Mouse (Mus musculus) C2C12 (cell line): ENCODE results near the gene Cnpy2. TPM values are rescaled to one million over a fixed set of nuclear protein-coding genes. Genes with fewer than 3 reads are reported as not detected.
"Not testable (repeated sequence)": the region's sequence is repeated elsewhere in the genome, so short reads cannot be mapped to it uniquely, and the experiment has no call there.

Experiments used
- H3K27me3 ChIP-seq: one replicate; pipeline ENCODE4 v1.6.1; 2011; ENCODE audit not compliant: control insufficient read depth, insufficient read depth, insufficient read length
- H3K36me3 ChIP-seq: one replicate; pipeline ENCODE4 v1.6.1; 2011; ENCODE audit not compliant: control insufficient read depth, insufficient read depth
- H3K4me3 ChIP-seq: one replicate; pipeline ENCODE4 v1.5.1; 2011; ENCODE audit warnings: mild to moderate bottlenecking, control low read depth; ENCODE audit not compliant: poor library complexity, insufficient read depth, severe bottlenecking
- H3K79me2 ChIP-seq: one replicate; pipeline ENCODE4 v1.6.1; 2011; ENCODE audit not compliant: control insufficient read depth, insufficient read depth
- H3K79me3 ChIP-seq: one replicate; pipeline ENCODE4 v1.6.1; 2011; ENCODE audit warnings: low read depth, control low read depth
- H3ac ChIP-seq: one replicate; pipeline ENCODE3; 2011; ENCODE audit warnings: low read depth; ENCODE audit not compliant: control insufficient read depth, insufficient read length
- CEBPB ChIP-seq: IDR thresholded peaks from one replicate; pipeline ENCODE4 v1.6.1; 2011; ENCODE audit warnings: low read depth, mild to moderate bottlenecking, control low read depth, moderate library complexity
- CTCF ChIP-seq: IDR thresholded peaks from one replicate; pipeline ENCODE4 v1.5.1; 2011; ENCODE audit not compliant: control insufficient read depth, insufficient read depth, insufficient read length
- FOSL1 ChIP-seq: IDR thresholded peaks from one replicate; pipeline ENCODE4 v1.8.0; 2011; ENCODE audit warnings: mild to moderate bottlenecking, low read length; ENCODE audit not compliant: poor library complexity, insufficient read depth, severe bottlenecking
- MAX ChIP-seq: IDR thresholded peaks from one replicate; pipeline ENCODE4 v1.6.1; 2011; ENCODE audit warnings: mild to moderate bottlenecking, control low read depth
- MYOD1 ChIP-seq: IDR thresholded peaks from one replicate; pipeline ENCODE4 v1.6.1; 2011; ENCODE audit warnings: low read depth; ENCODE audit not compliant: control insufficient read depth, insufficient read length
- MYOG ChIP-seq: IDR thresholded peaks from one replicate; pipeline ENCODE4 v1.6.1; 2011; ENCODE audit not compliant: control insufficient read depth, insufficient read length; ENCODE audit errors: extremely low read depth
- USF1 ChIP-seq: IDR thresholded peaks from one replicate; pipeline ENCODE4 v1.6.1; 2011; ENCODE audit warnings: low read depth, mild to moderate bottlenecking, control low read depth, moderate library complexity
- polyA plus RNA-seq: library from polyadenylated mRNA; unstranded; fragments of >200 nt; fragmentation: generic; extraction: Trizol; gene quantifications from one replicate; pipeline ENCODE4 v1.2.1, GENCODE M21; 2012; ENCODE audit warnings: missing spikeins

Gene Cnpy2
- polyA plus RNA-seq, 1 experiment, result 102 TPM

DNA sequence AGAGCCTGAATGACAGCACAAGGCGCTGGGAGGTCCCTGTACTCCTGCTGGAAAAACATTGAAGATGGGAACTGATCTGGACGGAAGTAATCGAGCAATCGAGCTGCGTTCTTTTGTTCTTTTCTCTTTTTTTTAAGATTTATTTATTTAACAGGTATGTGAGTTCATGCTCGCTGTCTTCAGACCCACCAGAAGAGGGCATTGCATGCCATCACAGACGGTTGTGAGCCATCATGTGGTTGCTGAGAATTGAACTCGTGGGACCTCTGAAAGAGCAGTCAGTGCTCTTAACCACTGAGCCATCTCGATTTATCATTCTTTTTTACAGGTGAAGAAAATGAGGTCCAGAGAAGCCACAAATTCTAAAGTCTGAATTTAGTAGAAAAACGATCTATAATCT lies 5.4 kb downstream of the Cnpy2 start:
- peaks cover 18% of the 10 kb centered on the region for H3K79me2 ChIP-seq
- no peaks in the 10 kb centered on the region for H3K27me3 ChIP-seq
- peaks cover 28% of the 10 kb centered on the region for H3K36me3 ChIP-seq
- no peak overlapping the region for H3ac ChIP-seq
- H3K79me3 ChIP-seq, result peaks cover 5% of the 10 kb centered on the region
- no peak for TF ChIP-seq FOSL1
- TF ChIP-seq USF1, result no peak
- no peak for TF ChIP-seq MAX
- no peak for TF ChIP-seq CEBPB
- no peak for TF ChIP-seq CTCF
- TF ChIP-seq MYOD1, result no peak
- TF ChIP-seq MYOG, result no peak
- H3K4me3 ChIP-seq, result no peak overlapping the region

- not testable (repeated sequence) for H3K79me3 ChIP-seq, H3ac ChIP-seq, H3K4me3 ChIP-seq, H3K79me2 ChIP-seq, H3K36me3 ChIP-seq, H3K27me3 ChIP-seq
These were observed 10.3 kb downstream of the Cnpy2 start for GRCm38 (mm10) chr10:128332358-128333249.

GRCm38 (mm10) chr10:128335582-128335981 lies 13.3 kb downstream of the Cnpy2 start:
- Histone ChIP-seq H3ac (no peak overlapping the region), H3K36me3 (peaks cover 19% of the 10 kb centered on the region), H3K79me2 (peaks cover 34% of the 10 kb centered on the region), H3K27me3 (no peaks in the 10 kb centered on the region), H3K4me3 (no peak overlapping the region), H3K79me3 (peaks cover 30% of the 10 kb centered on the region)
- no peak for TF ChIP-seq MYOG
- TF ChIP-seq USF1, result no peak
- no peak for TF ChIP-seq FOSL1
- TF ChIP-seq CEBPB, result no peak
- no peak for TF ChIP-seq CTCF
- no peak for TF ChIP-seq MYOD1
- TF ChIP-seq MAX, result no peak

DNA sequence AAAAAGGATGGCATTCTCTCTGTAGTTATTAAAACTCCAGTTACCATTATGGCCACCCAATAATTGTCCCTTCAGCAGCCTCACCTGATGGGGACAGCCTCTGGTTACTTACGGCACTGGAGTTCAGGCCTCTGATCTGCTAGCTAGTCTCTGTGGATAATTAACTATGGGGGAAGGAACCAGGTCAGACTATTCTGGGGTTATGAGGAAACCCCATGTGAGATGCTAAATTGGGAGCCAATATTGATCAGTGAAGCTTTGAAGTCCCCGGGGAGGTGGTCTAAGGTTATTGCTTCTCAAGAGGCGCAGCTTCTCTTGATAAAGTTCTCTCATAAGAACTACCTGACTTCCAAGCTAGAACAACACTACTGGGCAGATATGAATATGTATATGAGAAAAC lies 13.9 kb downstream of the Cnpy2 start:
- Histone ChIP-seq H3K79me2 (peaks cover 40% of the 10 kb centered on the region), H3K27me3 (no peaks in the 10 kb centered on the region), H3ac (no peak overlapping the region), H3K36me3 (peaks cover 25% of the 10 kb centered on the region), H3K4me3 (no peak overlapping the region), H3K79me3 (peaks cover 36% of the 10 kb centered on the region)
- no peak for TF ChIP-seq MAX
- no peak for TF ChIP-seq CEBPB
- no peak for TF ChIP-seq CTCF
- no peak for TF ChIP-seq USF1
- TF ChIP-seq FOSL1, result no peak
- no peak for TF ChIP-seq MYOG
- TF ChIP-seq MYOD1, result no peak

- H3K79me3 ChIP-seq, result peaks cover 40% of the 10 kb centered on the region
- no peaks in the 10 kb centered on the region for H3K27me3 ChIP-seq
- peaks cover 29% of the 10 kb centered on the region for H3K36me3 ChIP-seq
- H3K79me2 ChIP-seq, result peaks cover 44% of the 10 kb centered on the region
- TF ChIP-seq CTCF, result no peak
- TF ChIP-seq MYOG, result no peak
- TF ChIP-seq USF1, result no peak
- no peak for TF ChIP-seq FOSL1
- no peak for TF ChIP-seq CEBPB
- TF ChIP-seq MYOD1, result no peak
- TF ChIP-seq MAX, result no peak
- H3K4me3 ChIP-seq, result no peak overlapping the region
- peak overlapping the region; percentile 42 for H3ac ChIP-seq
These were observed 14.3 kb downstream of the Cnpy2 start for GRCm38 (mm10) chr10:128336597-128336996.
